Mouse (Mus musculus): Measurements from ENCODE around the gene Uba52.

Uba52 gene

GRCm38 (mm10) chr8:70458462-70458861 is 52.1 kb downstream of the Uba52 start:
- no peak for DNase-seq (ENCODE audit: low spot score in 2 of 2)

Measured in thymus, postnatal 10 days (tissue).